In genomic region chr15:97776514-97776913, GRCm38 (mm10) we compare ENCODE assay signal across 9 mouse cellular contexts. TPM values are rescaled to one million over a fixed set of nuclear protein-coding genes. Genes with fewer than 3 reads are reported as not detected.
A peak's percentile ranks its signal among the peaks of the same experiment; 100 is the strongest.
DNase-seq lines count a peak whose midpoint lies in the region; ATAC-seq and TF ChIP-seq lines count a peak whose summit lies in the region.
"Had no signal": no experiment of that assay in that cellular context is flagged by ENCODE, and none has a peak within 500 bp of the region (broad histone marks: within the 10 kb centered on the region; RNA-seq: fewer than 3 reads in every experiment).

No protein-coding gene starts in this region.

- peaks cover 38% of the 10 kb centered on the region for H3K4me1 ChIP-seq in forebrain, embryonic 10.5 days
- H3K4me1 ChIP-seq in forebrain, embryonic 15.5 days: peaks cover 17% of the 10 kb centered on the region; the same call in 1 of the 2 replicates
- peaks cover 24% of the 10 kb centered on the region for H3K4me1 ChIP-seq in lung, adult 2 months (ENCODE audit: control insufficient read depth, insufficient read depth, low read length)

- TF ChIP-seq CTCF in lung, adult 2 months (IDR thresholded peaks at IDR 0.05; ENCODE audit: insufficient read depth, low read length): peak; percentile 97

- TF ChIP-seq POLR2A in lung, adult 2 months (IDR thresholded peaks at IDR 0.05; ENCODE audit: borderline replicate concordance, extremely low read depth, low read depth, low read length): no peak

- no peaks in the 10 kb centered on the region for H3K36me3 ChIP-seq in forebrain, embryonic 10.5 days (replicated peaks)
- no peaks in the 10 kb centered on the region for H3K36me3 ChIP-seq in forebrain, embryonic 15.5 days

- no peak overlapping the region for H3K4me2 ChIP-seq in forebrain, embryonic 15.5 days (replicated peaks)

- peaks cover 39% of the 10 kb centered on the region for H3K27me3 ChIP-seq in forebrain, embryonic 10.5 days (ENCODE audit: poor library complexity, severe bottlenecking)
- no peaks in the 10 kb centered on the region for H3K27me3 ChIP-seq in forebrain, embryonic 15.5 days

- H3K4me3 ChIP-seq in forebrain, embryonic 10.5 days: no peak overlapping the region
- no peak overlapping the region for H3K4me3 ChIP-seq in forebrain, embryonic 15.5 days
- no peak overlapping the region for H3K4me3 ChIP-seq in lung, adult 2 months (replicated peaks; ENCODE audit: extremely low read depth, low read depth, low read length)
- H3K4me3 ChIP-seq: myocyte had no signal

- 12% methylated on average over 8 of the region's 8 CpGs for WGBS in forebrain, embryonic 10.5 days
- 7% methylated on average over 8 of the region's 8 CpGs for WGBS in forebrain, embryonic 15.5 days
- WGBS in lung, adult 2 months: 11% methylated on average over 8 of the region's 8 CpGs

- peak overlapping the region; percentile 33; the same call in 1 of the 2 replicates for H3K27ac ChIP-seq in forebrain, embryonic 10.5 days
- H3K27ac ChIP-seq in forebrain, embryonic 15.5 days (replicated peaks): no peak overlapping the region

- H3K9ac ChIP-seq in forebrain, embryonic 15.5 days (replicated peaks): no peak overlapping the region

- ATAC-seq in forebrain, embryonic 15.5 days (replicated peaks): no peak

- no peaks in the 10 kb centered on the region for H3K9me3 ChIP-seq in forebrain, embryonic 10.5 days
- no peaks in the 10 kb centered on the region for H3K9me3 ChIP-seq in forebrain, embryonic 15.5 days

- DNase-seq in forebrain, embryonic 10.5 days (ENCODE audit: extremely low spot score, low spot score): peak; percentile 64
- peak; percentile 74 for DNase-seq in ES-CJ7 (ENCODE audit: low read depth, low spot score)
- peak; percentile 65 for DNase-seq in cerebellum, adult 8-10 months
- DNase-seq in gastrocnemius, postnatal 10 days: peak; percentile 77
- peak; percentile 88 to 92 for DNase-seq in kidney, adult 8-10 months
- peak; percentile 81 for DNase-seq in lung, adult 2 months
- peak; percentile 84 for DNase-seq in right cerebral cortex, postnatal 14 days

RNA-seq across cellular contexts. Expression of gene Slc48a1, which starts 1.8 kb away (rescaled TPM):
- 28.7 and 32.2 TPM in 2 replicates for polyA plus RNA-seq in forebrain, embryonic 10.5 days (2016; fragmentation: Nextera tagmentation; extraction: Ambion mirVana)
- polyA plus RNA-seq in forebrain, embryonic 15.5 days (2015; fragmentation: Nextera tagmentation; extraction: Ambion mirVana): 64.9 and 66.6 TPM in 2 replicates
- total RNA-seq in gastrocnemius, postnatal 10 days (2021): 10 to 100 TPM; 34.5 to 42.6 TPM
- polyA plus RNA-seq in lung, adult 2 months (2012; rRNA removed): 158 and 174 TPM in 2 replicates

RNA-seq across cellular contexts. Expression of gene Rapgef3, which starts 8.7 kb away (rescaled TPM):
- polyA plus RNA-seq in forebrain, embryonic 10.5 days (2016; fragmentation: Nextera tagmentation; extraction: Ambion mirVana): 5.4 and 6.3 TPM in 2 replicates
- polyA plus RNA-seq in forebrain, embryonic 15.5 days (2015; fragmentation: Nextera tagmentation; extraction: Ambion mirVana): 8.6 and 9.0 TPM in 2 replicates
- total RNA-seq in gastrocnemius, postnatal 10 days (2021): 1 to 10 TPM; 7.4 to 8.5 TPM
- polyA plus RNA-seq in lung, adult 2 months (2012; rRNA removed): 94.2 and 133 TPM in 2 replicates

RNA-seq across cellular contexts. Expression of gene Endou, which starts 45.4 kb away (rescaled TPM):
- 0.11 and 0.12 TPM in 2 replicates for polyA plus RNA-seq in forebrain, embryonic 10.5 days (2016; fragmentation: Nextera tagmentation; extraction: Ambion mirVana)
- polyA plus RNA-seq in forebrain, embryonic 15.5 days (2015; fragmentation: Nextera tagmentation; extraction: Ambion mirVana): 0.22 TPM in 1 of 2 replicates, not detected in the other
- under 1 TPM; 0.56 to 0.82 TPM for total RNA-seq in gastrocnemius, postnatal 10 days (2021)
- polyA plus RNA-seq in lung, adult 2 months (2012; rRNA removed): 4.0 and 18.9 TPM in 2 replicates
